Mouse (Mus musculus) cerebellum, adult 11 months (tissue): ENCODE data around the gene Srd5a1.
A peak's percentile ranks its signal among the peaks of the same experiment; 100 is the strongest.
"Not testable (repeated sequence)": the region's sequence is repeated elsewhere in the genome, so short reads cannot be mapped to it uniquely, and the experiment has no call there.

ENCODE experiments used
- DNase-seq: peaks from one replicate; pipeline ENCODE4 v3.0.0; 2022

Srd5a1 gene

GRCm38 (mm10) chr13:69616716-69617115 is 5.5 kb upstream of the Srd5a1 start:
- no peak for DNase-seq

DNA sequence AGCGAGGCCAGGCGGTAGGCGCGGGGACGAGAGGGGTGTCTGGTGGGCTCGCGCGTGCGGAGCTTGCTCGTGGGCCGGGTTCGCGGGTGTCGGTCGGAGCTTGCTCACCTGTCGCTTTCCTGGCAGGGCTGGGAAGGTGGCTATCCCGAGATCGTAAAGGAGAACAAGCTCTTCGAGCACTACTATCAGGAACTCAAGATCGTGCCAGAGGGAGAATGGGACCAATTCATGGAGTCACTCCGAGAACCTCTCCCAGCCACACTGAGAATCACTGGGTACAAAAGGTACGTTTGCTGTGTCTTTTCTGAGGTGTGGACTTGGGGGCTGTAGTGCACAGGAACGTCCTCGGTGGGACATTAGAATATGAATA is 918 bp upstream of the Srd5a1 start:
- DNase-seq = no peak

- DNase-seq = no peak
These were observed 368 bp downstream of the Srd5a1 start for GRCm38 (mm10) chr13:69610751-69611397.

- DNase-seq = no peak
These were observed 2.5 kb downstream of the Srd5a1 start for GRCm38 (mm10) chr13:69608734-69609133.

GRCm38 (mm10) chr13:69604670-69605069 is 6.6 kb downstream of the Srd5a1 start:
- no peak for DNase-seq

DNA sequence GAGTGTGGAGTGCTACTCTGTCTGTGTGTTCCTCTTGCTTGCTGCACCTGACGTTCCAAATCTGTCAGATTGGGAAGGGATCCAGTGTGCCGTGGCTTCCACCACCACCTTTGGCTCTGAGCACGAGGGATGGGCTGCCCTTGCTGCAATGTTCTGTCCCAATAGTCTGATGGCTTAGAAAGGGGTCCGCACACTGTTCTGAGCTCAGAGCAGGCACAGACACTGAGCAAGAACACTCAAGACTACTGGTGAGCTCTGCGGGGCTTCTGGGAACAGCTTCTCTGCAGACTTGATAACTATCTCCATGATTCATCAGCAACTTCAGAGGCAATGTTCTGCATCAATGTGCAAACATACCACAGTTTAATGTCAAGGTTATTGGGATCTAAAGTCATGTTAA is 9.9 kb downstream of the Srd5a1 start:
- no peak for DNase-seq

- DNase-seq = not testable (repeated sequence)
These were observed 10.4 kb downstream of the Srd5a1 start for GRCm38 (mm10) chr13:69600863-69601262.

DNA sequence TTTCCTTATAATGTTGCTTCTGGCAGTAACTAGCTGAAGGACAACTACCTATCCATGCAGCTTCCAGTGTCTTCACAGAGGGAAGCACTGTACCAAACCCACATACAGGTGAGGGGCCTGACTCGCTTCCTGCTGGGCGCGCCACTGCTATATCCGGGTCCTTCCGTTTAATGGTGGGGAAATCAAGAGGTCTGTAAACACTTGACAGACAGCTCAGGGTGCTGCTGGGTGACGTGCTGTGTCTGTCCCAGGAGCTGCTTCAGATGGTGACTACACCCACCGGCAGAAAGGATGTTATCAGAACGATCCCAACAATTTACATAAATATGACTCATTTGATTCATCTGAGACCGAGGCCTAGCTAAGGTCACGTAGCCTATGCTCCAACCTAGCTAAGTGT is 12.4 kb downstream of the Srd5a1 start:
- no peak for DNase-seq

DNA sequence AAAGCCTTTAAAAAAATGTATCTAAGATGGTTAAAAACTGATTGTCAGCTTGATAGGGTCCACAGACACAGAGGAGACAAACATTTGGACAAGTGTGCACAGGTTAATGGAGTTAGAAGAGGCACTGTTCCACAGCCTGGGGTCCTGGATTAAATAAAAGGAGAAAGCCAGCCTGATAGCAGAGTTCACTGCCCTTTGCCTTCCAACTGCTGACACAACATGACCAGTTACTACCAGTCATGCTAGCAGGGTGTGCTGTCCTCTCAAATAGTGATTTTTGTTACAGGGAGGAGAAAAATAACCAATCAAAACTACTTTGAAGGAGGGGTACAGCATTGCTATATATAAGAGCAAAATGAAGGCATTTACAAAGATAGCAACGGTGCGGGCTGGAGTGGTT is 14.7 kb downstream of the Srd5a1 start:
- DNase-seq = no peak

DNA sequence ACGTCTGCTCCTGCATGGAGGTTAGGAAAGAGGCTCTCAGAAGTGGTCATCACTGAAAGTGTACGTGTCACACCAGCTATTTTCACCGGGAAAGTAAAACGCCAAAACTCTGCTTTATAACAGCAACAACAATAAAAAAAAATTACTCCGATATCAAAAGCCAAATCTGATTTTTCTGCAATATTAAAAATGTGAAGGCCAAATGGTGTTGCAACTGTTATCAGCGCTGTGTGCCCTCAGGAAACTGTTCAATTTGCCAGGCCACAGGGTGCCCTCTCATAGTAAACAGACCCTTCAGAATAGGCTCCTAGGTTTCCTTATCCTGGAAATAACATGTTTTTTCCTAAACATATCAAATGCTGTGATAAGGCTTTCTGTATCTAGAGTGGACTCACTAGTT is 15.3 kb downstream of the Srd5a1 start:
- DNase-seq = no peak

GRCm38 (mm10) chr13:69594577-69595256 is 16.5 kb downstream of the Srd5a1 start:
- DNase-seq = no peak

- no peak for DNase-seq
These were observed 17.8 kb downstream of the Srd5a1 start for GRCm38 (mm10) chr13:69593453-69593852.

GRCm38 (mm10) chr13:69592226-69592625 is 19.0 kb downstream of the Srd5a1 start:
- no peak for DNase-seq

- no peak for DNase-seq
These were observed 19.9 kb downstream of the Srd5a1 start for GRCm38 (mm10) chr13:69591338-69591737.

DNA sequence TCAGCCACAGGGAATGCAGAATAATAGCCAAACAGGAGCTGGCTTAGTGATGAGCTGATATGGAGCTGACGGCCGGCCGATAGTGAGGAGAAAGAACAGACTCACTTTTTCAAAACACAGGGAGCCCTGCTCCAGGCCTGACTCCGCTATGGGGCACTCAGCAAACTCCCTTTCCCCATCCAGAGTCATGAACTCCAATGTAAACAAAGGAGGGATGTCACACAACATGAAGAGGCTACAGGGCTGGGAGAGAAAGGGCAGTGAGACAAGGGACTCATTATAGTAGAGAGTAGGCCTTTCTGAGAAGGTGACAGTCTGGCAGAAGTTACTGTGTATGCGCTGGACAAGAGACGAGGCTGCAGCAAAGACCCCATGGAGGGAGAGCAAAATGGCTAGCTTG is 23.0 kb downstream of the Srd5a1 start:
- DNase-seq = no peak

GRCm38 (mm10) chr13:69587849-69588248 is 23.4 kb downstream of the Srd5a1 start:
- no peak for DNase-seq

DNA sequence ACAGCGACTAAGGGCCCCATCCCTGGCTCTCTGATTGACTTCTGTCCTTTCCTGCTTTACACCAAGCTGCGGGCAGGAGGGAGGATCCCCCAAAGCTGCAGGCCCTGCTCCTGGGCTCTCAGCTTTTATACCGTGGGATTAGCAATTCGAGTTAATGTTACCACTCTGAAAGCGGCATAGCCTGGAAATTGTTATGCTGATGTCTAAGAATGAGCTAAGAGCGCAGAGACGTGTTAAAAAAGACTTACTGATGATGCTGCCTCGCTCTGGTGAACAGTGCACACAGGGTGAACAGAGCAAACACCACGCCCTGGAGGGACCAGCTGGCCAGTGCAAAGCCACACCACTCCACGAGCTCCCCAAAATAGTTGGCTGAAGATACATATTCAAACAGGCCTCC is 24.9 kb downstream of the Srd5a1 start:
- no peak for DNase-seq

- no peak for DNase-seq
These were observed 25.4 kb downstream of the Srd5a1 start for GRCm38 (mm10) chr13:69585828-69586227.

DNA sequence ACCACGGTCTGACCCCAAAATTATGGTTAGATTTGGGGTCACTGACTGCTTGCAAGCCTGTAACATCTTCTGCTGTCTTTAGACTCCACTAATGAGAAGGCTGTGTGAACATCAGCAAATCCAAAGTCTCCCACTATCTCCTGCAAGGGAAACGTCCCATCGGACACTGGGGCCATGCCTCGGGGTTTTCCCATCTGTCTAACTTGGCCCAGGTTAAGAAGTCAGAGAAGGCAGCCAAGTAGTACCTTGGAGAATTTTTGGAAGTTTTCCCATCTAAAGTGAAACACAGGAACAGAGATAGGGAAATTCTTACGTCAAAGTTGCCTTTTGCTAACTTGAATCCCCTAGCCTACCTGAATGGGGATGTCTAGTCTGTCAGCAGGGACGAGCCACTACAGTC is 27.7 kb downstream of the Srd5a1 start:
- DNase-seq = no peak

- no peak for DNase-seq
These were observed 28.8 kb downstream of the Srd5a1 start for GRCm38 (mm10) chr13:69582411-69582810.

DNA sequence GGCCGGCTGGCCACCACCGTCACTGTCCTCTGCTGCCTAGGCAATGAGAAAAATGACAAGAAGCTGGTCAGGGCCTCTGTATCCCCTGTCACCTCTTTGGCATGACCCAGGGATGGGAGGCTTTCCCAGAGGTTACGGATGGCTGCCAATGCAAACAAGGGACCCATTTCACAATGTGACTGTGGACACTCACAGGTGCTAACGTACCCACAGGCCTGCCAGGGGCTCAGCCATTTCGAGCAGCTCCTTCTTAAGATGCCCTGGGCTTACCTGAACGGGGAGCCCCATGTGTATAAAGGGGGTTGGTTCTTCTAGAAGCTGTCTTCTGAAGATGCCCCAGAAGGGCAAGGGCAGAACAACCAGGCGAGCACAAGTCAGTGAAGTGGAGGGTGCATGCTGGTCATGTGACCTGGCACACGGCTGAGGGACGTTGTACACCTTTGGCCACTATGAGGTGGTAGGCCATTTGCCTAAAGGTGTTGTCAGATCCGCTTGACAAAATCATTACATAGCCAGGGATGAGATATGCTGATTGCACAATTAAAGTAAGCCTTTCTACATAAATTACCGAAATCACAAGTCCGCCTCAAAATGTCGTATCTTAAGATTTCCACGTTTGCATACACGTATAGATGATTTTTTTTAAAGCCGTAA is 33.9 kb downstream of the Srd5a1 start:
- no peak for DNase-seq

DNA sequence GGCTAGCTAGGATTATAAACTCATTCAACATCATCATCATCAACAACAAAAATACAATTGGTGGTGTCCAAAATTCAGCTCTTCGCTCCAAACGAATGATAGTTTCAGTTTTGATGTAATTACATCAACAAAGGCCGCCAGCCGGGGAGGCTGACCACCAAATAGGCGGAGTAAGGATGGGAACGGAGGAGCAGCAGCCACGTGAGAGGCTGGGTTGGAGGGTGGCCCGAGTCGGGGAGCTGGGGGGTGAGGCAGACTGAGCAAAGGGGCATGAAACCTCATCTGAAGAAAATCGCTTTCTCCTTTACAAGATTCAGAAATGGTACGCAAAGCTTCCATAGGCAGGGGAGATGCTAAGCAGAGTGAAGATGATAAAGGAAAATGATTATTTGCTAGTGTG is 34.6 kb downstream of the Srd5a1 start:
- peak; percentile 27 for DNase-seq

DNA sequence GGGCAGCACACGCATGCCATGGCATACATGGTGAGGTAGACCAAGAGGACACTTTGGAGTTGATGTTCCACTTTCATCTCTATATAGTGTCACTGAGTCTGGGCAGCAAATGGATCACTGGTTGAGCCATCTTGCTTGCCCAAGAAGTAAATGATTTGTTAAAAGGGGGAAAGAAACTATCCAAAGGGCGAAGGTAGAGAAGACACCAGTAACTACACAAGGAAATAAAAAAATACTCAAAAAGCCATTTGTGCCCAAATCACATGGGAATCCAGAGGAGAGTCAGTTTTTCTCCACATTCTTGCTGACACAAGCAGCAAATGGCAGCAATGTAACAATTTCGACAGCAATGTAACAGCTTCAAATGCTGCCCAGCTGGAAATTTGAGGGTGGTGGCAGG is 38.6 kb downstream of the Srd5a1 start:
- no peak for DNase-seq

DNA sequence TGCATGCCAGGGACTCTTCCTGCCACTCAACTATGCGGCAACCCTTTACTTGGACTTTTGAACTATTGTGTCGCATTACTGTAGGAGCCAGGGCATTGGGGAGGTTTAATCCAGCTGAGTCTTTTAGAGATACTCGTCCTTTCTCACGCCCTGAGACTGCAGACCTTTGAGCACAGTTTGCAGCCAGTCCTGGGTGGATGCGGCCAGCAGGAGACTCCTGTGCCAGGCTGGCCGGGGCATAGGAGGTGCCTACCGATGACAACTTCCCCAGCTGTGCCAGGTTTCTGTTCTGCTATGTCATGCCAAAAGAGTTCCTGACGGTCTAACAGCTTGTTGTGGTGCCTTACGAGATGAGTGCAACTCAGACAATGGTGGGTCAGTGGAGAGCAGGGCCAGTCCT is 42.0 kb downstream of the Srd5a1 start:
- DNase-seq = no peak
